9 mouse cellular contexts compared by ENCODE assay signal in genomic region chr13:101919266-101919665, GRCm38 (mm10).
DNase-seq lines count a peak whose midpoint lies in the region; ATAC-seq and TF ChIP-seq lines count a peak whose summit lies in the region.
"Had no signal": no experiment of that assay in that cellular context is flagged by ENCODE, and none has a peak within 500 bp of the region (broad histone marks: within the 10 kb centered on the region; RNA-seq: fewer than 3 reads in every experiment).

No protein-coding gene starts in this region.

- no peak overlapping the region for H3K4me2 ChIP-seq in heart, embryonic 15.5 days
- H3K4me2 ChIP-seq in midbrain, postnatal 0 days (ENCODE audit: low read depth, low read length, poor library complexity, severe bottlenecking), result no peak overlapping the region

- H3K9ac ChIP-seq in heart, embryonic 15.5 days, result no peak overlapping the region
- no peak overlapping the region for H3K9ac ChIP-seq in midbrain, postnatal 0 days (replicated peaks; ENCODE audit: low read length, poor library complexity, severe bottlenecking)

- no peak overlapping the region for H3K4me3 ChIP-seq in heart, embryonic 15.5 days
- H3K4me3 ChIP-seq in midbrain, postnatal 0 days (ENCODE audit: low read depth, low read length), result no peak overlapping the region

- no peaks in the 10 kb centered on the region for H3K27me3 ChIP-seq in heart, embryonic 15.5 days
- H3K27me3 ChIP-seq in midbrain, postnatal 0 days (ENCODE audit: insufficient read depth, low read length), result no peaks in the 10 kb centered on the region

- WGBS in heart, embryonic 15.5 days, result 42% methylated on average over 5 of the region's 5 CpGs
- 85% methylated on average over 5 of the region's 5 CpGs for WGBS in midbrain, postnatal 0 days

- TF ChIP-seq CTCF in midbrain, postnatal 0 days (IDR thresholded peaks at IDR 0.05), result no peak

- no peaks in the 10 kb centered on the region for H3K36me3 ChIP-seq in heart, embryonic 15.5 days
- H3K36me3 ChIP-seq in midbrain, postnatal 0 days (ENCODE audit: insufficient read depth, low read length), result no peaks in the 10 kb centered on the region

- H3K4me1 ChIP-seq in heart, embryonic 15.5 days (replicated peaks), result peaks cover 28% of the 10 kb centered on the region
- no peaks in the 10 kb centered on the region for H3K4me1 ChIP-seq in midbrain, postnatal 0 days (ENCODE audit: insufficient read depth, low read length)

- ATAC-seq in heart, embryonic 15.5 days (replicated peaks; ENCODE audit: insufficient number of reproducible peaks, insufficient read depth, low FRiP score, low read depth), result peak; percentile 29
- no peak for ATAC-seq in erythroid progenitor cell, adult 5-6 weeks (replicated peaks; ENCODE audit: low FRiP score, poor library complexity, severe bottlenecking)
- ATAC-seq in midbrain, postnatal 0 days (ENCODE audit: low FRiP score), result no peak

- H3K9me3 ChIP-seq in heart, embryonic 15.5 days (replicated peaks), result no peaks in the 10 kb centered on the region
- no peaks in the 10 kb centered on the region for H3K9me3 ChIP-seq in midbrain, postnatal 0 days (ENCODE audit: low read length)

- H3K27ac ChIP-seq in heart, embryonic 15.5 days, result peak overlapping the region; percentile 29
- H3K27ac ChIP-seq in midbrain, postnatal 0 days (ENCODE audit: low read depth, low read length), result no peak overlapping the region

- peak; percentile 11 for DNase-seq in testis, postnatal 14 days (ENCODE audit: low spot score)
- no peak for DNase-seq in testis, postnatal 10 days (ENCODE audit: low spot score)
- DNase-seq in kidney, postnatal 25 days, result peak; percentile 29 to 61
- no peak for DNase-seq in midbrain, postnatal 0 days (ENCODE audit: low spot score)
- DNase-seq in right cerebral cortex, postnatal 36 days (ENCODE audit: low spot score in 2 of 2), result no peak
- DNase-seq: adrenal gland, adult 8-10 months; cerebellum, adult 8-10 months had no signal

Comparison
In these comparisons a context has a peak if more than half of its experiments do, and no peak if none do; other contexts are left out.
1. DNase-seq: peak in testis, postnatal 14 days (single experiment) and kidney, postnatal 25 days (2 of 2); none in testis, postnatal 10 days (single experiment), midbrain, postnatal 0 days (single experiment) and right cerebral cortex, postnatal 36 days (0 of 2).